Mouse (Mus musculus): ENCODE results near the gene Slc1a5.

The Slc1a5 gene

DNA sequence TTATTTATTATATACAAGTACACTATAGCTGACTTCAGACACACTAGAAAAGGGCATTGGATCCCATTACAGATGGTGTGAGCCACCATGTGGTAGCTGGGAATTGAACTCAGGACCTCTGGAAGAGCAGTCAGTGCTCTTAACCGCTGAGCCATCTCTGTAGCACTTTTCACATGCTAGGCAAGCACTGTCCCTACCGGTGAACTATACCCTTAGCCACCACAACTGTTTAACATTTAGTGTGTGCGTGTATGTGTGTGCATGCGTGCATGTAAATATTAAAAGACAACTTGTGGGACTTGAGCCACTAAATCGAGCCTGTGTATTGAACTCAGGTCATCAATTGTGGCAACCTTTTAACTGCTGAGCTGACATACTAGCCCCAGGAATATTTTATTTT is 65.6 kb downstream of the Slc1a5 start:
- no peak for DNase-seq (ENCODE audit: low spot score in 2 of 2)

DNA sequence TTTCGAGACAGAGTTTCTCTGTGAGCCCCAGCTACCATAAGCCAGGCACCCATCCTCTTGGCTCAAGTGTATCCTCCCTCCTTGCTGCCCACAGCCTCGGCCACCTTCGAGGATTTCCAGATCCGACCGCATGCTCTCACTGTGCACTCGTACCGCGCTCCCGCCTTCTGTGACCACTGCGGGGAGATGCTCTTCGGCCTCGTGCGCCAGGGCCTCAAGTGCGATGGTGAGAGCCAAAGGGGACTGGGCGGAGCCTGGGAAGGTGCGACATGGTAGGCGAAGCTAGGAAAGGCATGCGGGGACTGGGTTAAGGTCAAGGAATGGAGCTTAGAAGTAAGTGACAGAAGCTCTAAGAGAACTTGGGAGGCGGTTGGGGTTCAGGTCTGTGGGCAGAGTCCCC is 66.4 kb downstream of the Slc1a5 start:
- DNase-seq (ENCODE audit: low spot score in 2 of 2): no peak

Data from heart, adult 9 months (tissue).